Mouse (Mus musculus): ENCODE results near the gene Nr1d1. TPM values are rescaled to one million over a fixed set of nuclear protein-coding genes. Genes with fewer than 3 reads are reported as not detected.

Gene Nr1d1
- polyA plus RNA-seq, 1 experiment from 2014 or later: 1.9 TPM

- H3K4me3 ChIP-seq (ENCODE audit: low read depth, low read length): no peak overlapping the region
- whole genome bisulfite sequencing: 85% methylated on average over 8 of the region's 8 CpGs
- no peak overlapping the region for H3K27ac ChIP-seq (ENCODE audit: low read depth, low read length)
- H3K27me3 ChIP-seq (ENCODE audit: control insufficient read depth, insufficient read depth, low read length): no peaks in the 10 kb centered on the region
- no peak for ATAC-seq (ENCODE audit: insufficient read depth, low FRiP score, low TSS enrichment)
- peak; percentile 9 for DNase-seq (ENCODE audit: low spot score)
- H3K9ac ChIP-seq (ENCODE audit: low read length): no peak overlapping the region
- H3K9me3 ChIP-seq (ENCODE audit: control insufficient read depth, low read length): no peaks in the 10 kb centered on the region
- peaks cover 25% of the 10 kb centered on the region for H3K4me1 ChIP-seq (ENCODE audit: control insufficient read depth, insufficient read depth, low read length)
- no peak overlapping the region for H3K4me2 ChIP-seq (ENCODE audit: low read depth)
- H3K36me3 ChIP-seq (ENCODE audit: control insufficient read depth, insufficient read depth, low read length): peaks cover 4% of the 10 kb centered on the region
These were observed 11.7 kb downstream of the Nr1d1 start for GRCm38 (mm10) chr11:98763502-98763861.

- H3K4me2 ChIP-seq (ENCODE audit: low read depth): no peak overlapping the region
- H3K27me3 ChIP-seq (ENCODE audit: control insufficient read depth, insufficient read depth, low read length): no peaks in the 10 kb centered on the region
- H3K9me3 ChIP-seq (ENCODE audit: control insufficient read depth, low read length): no peaks in the 10 kb centered on the region
- no peak overlapping the region for H3K27ac ChIP-seq (ENCODE audit: low read depth, low read length)
- ATAC-seq (ENCODE audit: insufficient read depth, low FRiP score, low TSS enrichment) (no peak), DNase-seq (ENCODE audit: low spot score) (peak; percentile 24)
- no peak overlapping the region for H3K9ac ChIP-seq (ENCODE audit: low read length)
- H3K4me1 ChIP-seq (ENCODE audit: control insufficient read depth, insufficient read depth, low read length): peaks cover 20% of the 10 kb centered on the region
- WGBS: 73% methylated on average over 17 of the region's 17 CpGs
- H3K4me3 ChIP-seq (ENCODE audit: low read depth, low read length): no peak overlapping the region
- H3K36me3 ChIP-seq (ENCODE audit: control insufficient read depth, insufficient read depth, low read length): peaks cover 4% of the 10 kb centered on the region
These were observed 12.2 kb downstream of the Nr1d1 start for GRCm38 (mm10) chr11:98762756-98763501.

GRCm38 (mm10) chr11:98761939-98762338 lies 13.2 kb downstream of the Nr1d1 start:
- no peaks in the 10 kb centered on the region for H3K27me3 ChIP-seq (ENCODE audit: control insufficient read depth, insufficient read depth, low read length)
- no peak overlapping the region for H3K4me2 ChIP-seq (ENCODE audit: low read depth)
- no peak overlapping the region for H3K27ac ChIP-seq (ENCODE audit: low read depth, low read length)
- no peaks in the 10 kb centered on the region for H3K9me3 ChIP-seq (ENCODE audit: control insufficient read depth, low read length)
- H3K9ac ChIP-seq (ENCODE audit: low read length): no peak overlapping the region
- no peak for ATAC-seq (ENCODE audit: insufficient read depth, low FRiP score, low TSS enrichment)
- H3K4me1 ChIP-seq (ENCODE audit: control insufficient read depth, insufficient read depth, low read length): peaks cover 10% of the 10 kb centered on the region
- 84% methylated on average over 4 of the region's 4 CpGs for WGBS
- DNase-seq (ENCODE audit: low spot score): no peak
- no peak overlapping the region for H3K4me3 ChIP-seq (ENCODE audit: low read depth, low read length)
- peaks cover 4% of the 10 kb centered on the region for H3K36me3 ChIP-seq (ENCODE audit: control insufficient read depth, insufficient read depth, low read length)

GRCm38 (mm10) chr11:98756711-98757110 lies 18.4 kb downstream of the Nr1d1 start:
- WGBS: 95% methylated on average over 12 of the region's 12 CpGs
- H3K4me3 ChIP-seq (ENCODE audit: low read depth, low read length): no peak overlapping the region
- DNase-seq (ENCODE audit: low spot score) (peak; percentile 7), ATAC-seq (ENCODE audit: insufficient read depth, low FRiP score, low TSS enrichment) (no peak)
- H3K4me2 ChIP-seq (ENCODE audit: low read depth): no peak overlapping the region
- H3K9me3 ChIP-seq (ENCODE audit: control insufficient read depth, low read length): no peaks in the 10 kb centered on the region
- peaks cover 2% of the 10 kb centered on the region; the same call in 1 of the 2 replicates for H3K36me3 ChIP-seq (ENCODE audit: control insufficient read depth, insufficient read depth, low read length)
- no peaks in the 10 kb centered on the region for H3K27me3 ChIP-seq (ENCODE audit: control insufficient read depth, insufficient read depth, low read length)
- no peak overlapping the region for H3K27ac ChIP-seq (ENCODE audit: low read depth, low read length)
- peaks cover under 1% of the 10 kb centered on the region for H3K4me1 ChIP-seq (ENCODE audit: control insufficient read depth, insufficient read depth, low read length)
- H3K9ac ChIP-seq (ENCODE audit: low read length): no peak overlapping the region

GRCm38 (mm10) chr11:98755726-98756380 lies 19.3 kb downstream of the Nr1d1 start:
- 94% methylated on average over 6 of the region's 6 CpGs for WGBS
- Histone ChIP-seq H3K4me1 (ENCODE audit: control insufficient read depth, insufficient read depth, low read length) (peaks cover 9% of the 10 kb centered on the region), H3K9me3 (ENCODE audit: control insufficient read depth, low read length) (no peaks in the 10 kb centered on the region), H3K36me3 (ENCODE audit: control insufficient read depth, insufficient read depth, low read length) (peaks cover 2% of the 10 kb centered on the region; the same call in 1 of the 2 replicates), H3K27ac (ENCODE audit: low read depth, low read length) (no peak overlapping the region), H3K4me3 (ENCODE audit: low read depth, low read length) (no peak overlapping the region), H3K27me3 (ENCODE audit: control insufficient read depth, insufficient read depth, low read length) (no peaks in the 10 kb centered on the region), H3K4me2 (ENCODE audit: low read depth) (no peak overlapping the region), H3K9ac (ENCODE audit: low read length) (no peak overlapping the region)
- DNase-seq (ENCODE audit: low spot score) (no peak), ATAC-seq (ENCODE audit: insufficient read depth, low FRiP score, low TSS enrichment) (no peak)

- WGBS: 22% methylated on average over 7 of the region's 7 CpGs
- Histone ChIP-seq H3K9ac (ENCODE audit: low read length) (no peak overlapping the region), H3K27ac (ENCODE audit: low read depth, low read length) (no peak overlapping the region), H3K9me3 (ENCODE audit: control insufficient read depth, low read length) (no peaks in the 10 kb centered on the region), H3K4me1 (ENCODE audit: control insufficient read depth, insufficient read depth, low read length) (peaks cover 20% of the 10 kb centered on the region), H3K27me3 (ENCODE audit: control insufficient read depth, insufficient read depth, low read length) (no peaks in the 10 kb centered on the region), H3K4me2 (ENCODE audit: low read depth) (no peak overlapping the region), H3K36me3 (ENCODE audit: control insufficient read depth, insufficient read depth, low read length) (no peaks in the 10 kb centered on the region), H3K4me3 (ENCODE audit: low read depth, low read length) (no peak overlapping the region)
- ATAC-seq (ENCODE audit: insufficient read depth, low FRiP score, low TSS enrichment) (peak; percentile 42; the same call in 1 of the 2 replicates), DNase-seq (ENCODE audit: low spot score) (peak; percentile 84)
These were observed 20.4 kb downstream of the Nr1d1 start for GRCm38 (mm10) chr11:98754621-98755181.

GRCm38 (mm10) chr11:98754151-98754620 lies 20.9 kb downstream of the Nr1d1 start:
- H3K27me3 ChIP-seq (ENCODE audit: control insufficient read depth, insufficient read depth, low read length): no peaks in the 10 kb centered on the region
- no peak for DNase-seq (ENCODE audit: low spot score)
- no peaks in the 10 kb centered on the region for H3K9me3 ChIP-seq (ENCODE audit: control insufficient read depth, low read length)
- WGBS: 72% methylated on average over 9 of the region's 9 CpGs
- H3K4me3 ChIP-seq (ENCODE audit: low read depth, low read length): no peak overlapping the region
- H3K36me3 ChIP-seq (ENCODE audit: control insufficient read depth, insufficient read depth, low read length): no peaks in the 10 kb centered on the region
- H3K4me2 ChIP-seq (ENCODE audit: low read depth): no peak overlapping the region
- no peak overlapping the region for H3K9ac ChIP-seq (ENCODE audit: low read length)
- peaks cover 25% of the 10 kb centered on the region for H3K4me1 ChIP-seq (ENCODE audit: control insufficient read depth, insufficient read depth, low read length)
- ATAC-seq (ENCODE audit: insufficient read depth, low FRiP score, low TSS enrichment): no peak
- H3K27ac ChIP-seq (ENCODE audit: low read depth, low read length): no peak overlapping the region

- H3K36me3 ChIP-seq (ENCODE audit: control insufficient read depth, insufficient read depth, low read length): no peaks in the 10 kb centered on the region
- H3K4me1 ChIP-seq (ENCODE audit: control insufficient read depth, insufficient read depth, low read length): peaks cover 34% of the 10 kb centered on the region
- no peak for ATAC-seq (ENCODE audit: insufficient read depth, low FRiP score, low TSS enrichment)
- no peaks in the 10 kb centered on the region for H3K9me3 ChIP-seq (ENCODE audit: control insufficient read depth, low read length)
- H3K27me3 ChIP-seq (ENCODE audit: control insufficient read depth, insufficient read depth, low read length): no peaks in the 10 kb centered on the region
- no peak overlapping the region for H3K27ac ChIP-seq (ENCODE audit: low read depth, low read length)
- no peak overlapping the region for H3K9ac ChIP-seq (ENCODE audit: low read length)
- WGBS: 91% methylated on average over 5 of the region's 5 CpGs
- no peak for DNase-seq (ENCODE audit: low spot score)
- H3K4me2 ChIP-seq (ENCODE audit: low read depth): no peak overlapping the region
- H3K4me3 ChIP-seq (ENCODE audit: low read depth, low read length): no peak overlapping the region
These were observed 21.9 kb downstream of the Nr1d1 start for GRCm38 (mm10) chr11:98753264-98753663.
